Mouse (Mus musculus): ENCODE data around the gene Lmod3. TPM values are rescaled to one million over a fixed set of nuclear protein-coding genes. Genes with fewer than 3 reads are reported as not detected.
A peak's percentile ranks its signal among the peaks of the same experiment; 100 is the strongest.

The Lmod3 gene
- polyA plus RNA-seq, 1 experiment from 2014 or later, result 10.5 TPM

DNA sequence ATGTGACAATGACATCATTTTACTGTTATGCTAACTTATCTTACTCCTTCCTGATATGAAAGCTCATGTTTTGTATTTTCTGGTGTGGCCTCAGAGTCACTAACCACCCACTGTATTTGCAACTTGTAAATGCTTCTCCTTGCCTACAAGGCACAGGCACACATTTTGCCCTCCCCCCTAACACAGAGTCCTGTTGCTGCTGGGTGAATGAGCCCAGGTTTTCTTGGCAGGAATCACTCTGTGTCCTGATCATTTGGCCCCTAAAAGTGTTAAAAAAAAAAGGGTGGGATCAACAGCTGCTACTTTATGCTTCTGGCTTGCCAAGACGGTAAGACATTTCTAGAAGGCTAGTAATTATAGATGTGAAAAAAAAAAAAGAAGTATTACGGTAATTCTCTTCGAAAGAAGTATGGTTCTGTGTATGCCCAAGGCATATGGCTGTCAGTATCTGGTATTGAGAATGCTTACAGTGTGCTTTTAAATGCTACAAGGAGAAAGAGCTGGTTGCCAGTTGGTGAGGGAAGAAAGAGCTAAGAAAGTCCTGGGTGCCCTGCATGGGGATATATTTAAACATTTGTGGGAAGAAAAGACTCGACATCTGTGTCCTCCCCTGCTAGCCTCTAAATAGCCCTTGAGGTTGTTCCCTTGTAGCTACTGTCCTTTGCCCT, 36.3 kb downstream of the Lmod3 start:
- 80% methylated on average over 4 of the region's 4 CpGs for WGBS
- Histone ChIP-seq H3K27ac (no peak overlapping the region), H3K4me1 (peaks cover 23% of the 10 kb centered on the region), H3K36me3 (peaks cover 11% of the 10 kb centered on the region; the same call in 1 of the 2 replicates), H3K27me3 (ENCODE audit: insufficient read depth, poor library complexity, severe bottlenecking) (no peaks in the 10 kb centered on the region), H3K4me3 (no peak overlapping the region), H3K9me3 (no peaks in the 10 kb centered on the region)
- no peak for DNase-seq (ENCODE audit: low spot score)

DNA sequence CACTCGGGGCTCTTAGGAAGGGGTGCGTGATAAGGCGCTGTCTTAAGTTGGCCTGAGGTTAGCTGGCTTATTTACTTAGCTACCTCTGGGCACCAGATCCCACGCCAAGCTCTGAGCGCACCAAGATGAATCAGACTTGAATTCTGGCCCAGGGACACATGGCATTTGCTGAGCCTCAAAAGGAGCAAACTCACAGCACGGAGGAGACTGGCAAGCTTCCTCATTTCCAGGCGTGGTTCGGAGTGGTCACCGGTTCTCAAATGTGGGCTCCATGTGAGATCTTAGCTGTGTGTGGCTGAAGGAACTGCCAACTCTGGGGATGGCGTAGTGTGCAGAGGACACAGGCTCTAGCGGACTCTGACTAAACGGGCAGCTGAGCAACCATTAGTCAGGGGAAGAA, 40.6 kb downstream of the Lmod3 start:
- 73% methylated on average over 12 of the region's 12 CpGs for WGBS
- H3K27me3 ChIP-seq (ENCODE audit: insufficient read depth, poor library complexity, severe bottlenecking), result no peaks in the 10 kb centered on the region
- H3K36me3 ChIP-seq, result peaks cover 11% of the 10 kb centered on the region; the same call in 1 of the 2 replicates
- peak overlapping the region; percentile 90; the same call in 1 of the 2 replicates for H3K27ac ChIP-seq
- H3K4me3 ChIP-seq, result peak overlapping the region; percentile 80
- no peaks in the 10 kb centered on the region for H3K9me3 ChIP-seq
- DNase-seq (ENCODE audit: low spot score), result no peak
- H3K4me1 ChIP-seq, result peaks cover 23% of the 10 kb centered on the region

DNA sequence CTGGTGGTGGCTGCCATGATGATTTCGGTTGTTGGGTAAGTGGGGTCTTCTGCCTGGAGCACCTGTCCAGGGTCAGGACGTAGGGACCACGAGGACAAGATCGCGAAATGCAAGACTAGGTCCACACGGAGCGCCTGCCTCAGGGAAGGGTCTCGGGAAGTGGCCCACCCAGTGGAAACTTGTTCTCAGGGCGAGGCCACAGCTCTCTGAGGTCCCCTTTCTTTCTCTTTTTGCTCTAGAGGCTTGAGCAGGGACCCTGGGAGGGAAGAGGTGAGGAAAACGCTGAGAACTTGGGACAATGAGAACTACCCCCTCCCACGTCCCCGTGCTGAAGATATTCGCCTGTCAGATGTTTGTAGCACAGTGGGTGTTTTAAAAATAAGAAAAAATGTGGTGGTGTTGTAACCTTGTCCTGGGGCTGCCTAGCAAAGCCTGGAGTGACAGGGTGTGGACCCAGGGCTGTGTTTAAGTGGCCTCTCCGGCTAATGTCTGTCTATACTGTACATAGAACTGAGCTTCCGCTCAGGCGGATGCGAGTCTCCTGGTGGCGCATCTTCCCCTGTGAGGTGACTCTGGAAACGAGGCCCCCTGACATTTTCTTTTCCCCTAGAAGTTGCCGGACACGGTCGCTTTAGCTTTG, 41.5 kb downstream of the Lmod3 start:
- Histone ChIP-seq H3K27ac (peak overlapping the region; percentile 90), H3K9me3 (no peaks in the 10 kb centered on the region), H3K4me3 (peak overlapping the region; percentile 80), H3K36me3 (peaks cover 11% of the 10 kb centered on the region; the same call in 1 of the 2 replicates), H3K27me3 (ENCODE audit: insufficient read depth, poor library complexity, severe bottlenecking) (no peaks in the 10 kb centered on the region), H3K4me1 (peaks cover 23% of the 10 kb centered on the region)
- DNase-seq (ENCODE audit: low spot score), result peak; percentile 82
- 4% methylated on average over 22 of the region's 22 CpGs for WGBS

DNA sequence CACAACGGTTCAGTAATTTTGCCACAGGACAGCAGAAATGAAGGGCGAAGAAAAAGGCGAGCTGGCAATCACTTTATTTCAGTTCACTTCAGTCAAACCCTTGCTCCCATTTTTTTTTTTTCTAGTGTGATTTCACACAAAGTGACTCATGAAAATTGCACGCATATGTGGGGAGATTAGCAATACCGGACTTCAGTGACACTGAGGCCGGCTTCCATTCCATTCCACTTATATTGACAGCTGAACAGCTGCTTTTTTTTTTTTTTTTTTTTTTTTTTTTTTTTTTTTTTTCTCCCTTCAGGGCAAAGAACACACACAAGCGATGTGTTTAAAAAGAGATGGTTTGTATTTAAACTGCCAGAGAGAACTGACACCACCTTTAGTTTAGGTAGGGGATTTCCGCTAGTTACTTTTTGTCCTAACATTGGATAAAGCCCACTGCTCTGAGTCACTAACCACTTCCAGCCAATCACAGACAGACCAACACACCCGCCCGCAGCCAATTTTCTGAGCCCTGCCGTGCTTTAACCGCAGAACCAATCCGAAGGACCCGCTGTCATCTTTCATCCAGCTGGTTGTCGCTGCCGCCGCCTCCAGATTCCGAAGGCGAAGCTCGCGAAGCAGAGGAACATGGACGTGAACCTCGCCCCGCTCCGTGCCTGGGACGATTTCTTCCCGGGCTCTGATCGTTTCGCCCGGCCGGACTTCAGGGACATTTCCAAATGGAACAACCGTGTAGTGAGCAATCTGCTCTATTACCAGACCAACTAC, 42.2 kb downstream of the Lmod3 start, which contains the start of gene Arl6ip5:
Gene Arl6ip5 (plus strand): TSS at position 499 of the 771 bp plus-strand sequence.
- H3K27me3 ChIP-seq (ENCODE audit: insufficient read depth, poor library complexity, severe bottlenecking), result no peaks in the 10 kb centered on the region
- H3K36me3 ChIP-seq, result peaks cover 8% of the 10 kb centered on the region; the same call in 1 of the 2 replicates
- H3K4me1 ChIP-seq, result peaks cover 23% of the 10 kb centered on the region
- peak within 1 kb of the TSS; percentile 80 for H3K4me3 ChIP-seq
- peak within 1 kb of the TSS; percentile 90 for H3K27ac ChIP-seq
- H3K9me3 ChIP-seq, result no peaks in the 10 kb centered on the region
- DNase-seq (ENCODE audit: low spot score), result peak; percentile 97
- WGBS, result 10% methylated on average over 32 of the region's 32 CpGs

DNA sequence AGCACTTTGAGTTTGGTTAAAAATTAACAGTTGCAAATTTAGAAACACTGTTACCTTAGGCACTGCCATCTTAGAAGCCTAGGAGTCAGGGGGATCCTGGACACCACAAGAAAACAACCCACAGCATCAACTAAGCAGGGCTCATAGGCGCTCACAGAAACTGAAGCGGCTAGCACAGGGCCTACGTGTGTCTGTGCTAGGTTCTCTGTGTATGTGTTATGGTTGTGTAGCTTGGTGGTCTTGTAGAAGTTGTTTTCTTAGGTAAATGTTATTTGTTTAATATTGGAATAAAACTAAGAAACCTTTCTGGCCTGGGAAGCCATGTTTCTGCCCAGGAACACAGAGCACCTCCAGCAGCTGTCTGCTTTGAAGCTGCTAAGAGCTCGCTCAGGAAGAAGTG, 42.8 kb downstream of the Lmod3 start:
- Histone ChIP-seq H3K36me3 (peaks cover 2% of the 10 kb centered on the region; the same call in 1 of the 2 replicates), H3K9me3 (no peaks in the 10 kb centered on the region), H3K4me1 (peaks cover 23% of the 10 kb centered on the region), H3K4me3 (no peak overlapping the region), H3K27me3 (ENCODE audit: insufficient read depth, poor library complexity, severe bottlenecking) (no peaks in the 10 kb centered on the region), H3K27ac (no peak overlapping the region)
- WGBS, result 83% methylated on average over 4 of the region's 4 CpGs
- DNase-seq (ENCODE audit: low spot score), result no peak

DNA sequence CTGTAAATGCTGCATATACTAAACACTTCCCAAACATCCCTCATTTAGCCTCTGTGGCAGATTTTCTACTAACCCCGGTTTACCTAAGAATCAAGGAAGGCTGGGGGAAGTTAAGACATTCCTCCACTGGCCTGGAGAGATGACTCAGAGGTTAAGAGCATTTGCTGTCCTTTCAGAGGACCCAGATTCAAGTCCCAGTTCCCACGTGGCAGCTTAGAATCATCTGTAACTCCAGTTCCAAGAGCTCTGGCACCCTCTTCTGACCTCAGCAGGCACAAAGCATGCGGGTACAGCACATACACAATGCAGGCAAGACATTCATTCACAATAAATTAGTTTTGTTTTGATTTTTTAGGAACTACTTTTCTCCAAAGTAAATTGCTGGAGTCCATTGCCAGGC, 43.4 kb downstream of the Lmod3 start:
- DNase-seq (ENCODE audit: low spot score), result no peak
- Histone ChIP-seq H3K27me3 (ENCODE audit: insufficient read depth, poor library complexity, severe bottlenecking) (no peaks in the 10 kb centered on the region), H3K9me3 (no peaks in the 10 kb centered on the region), H3K27ac (no peak overlapping the region), H3K4me1 (peaks cover 26% of the 10 kb centered on the region), H3K4me3 (no peak overlapping the region), H3K36me3 (no peaks in the 10 kb centered on the region)
- 63% methylated on average over 3 of the region's 3 CpGs for WGBS

DNA sequence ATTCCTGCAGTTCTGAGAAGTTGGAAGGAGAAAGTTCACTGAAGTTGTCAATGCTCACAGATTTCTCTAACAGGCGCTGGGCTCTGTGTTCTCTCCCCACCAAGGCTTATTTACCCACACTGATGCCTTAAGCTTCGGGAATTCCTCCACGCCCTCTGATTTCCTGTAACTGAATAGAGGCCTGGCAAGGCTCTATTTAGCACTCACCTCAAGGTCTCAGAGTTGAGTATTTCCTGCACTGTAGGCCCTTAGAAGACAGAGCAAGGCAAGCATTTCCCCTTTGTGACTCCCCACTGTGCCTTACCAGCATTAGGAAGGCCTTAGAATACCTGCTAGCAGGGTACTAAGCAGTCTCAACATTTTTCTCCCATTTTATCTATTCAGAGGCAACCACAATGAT, 44.2 kb downstream of the Lmod3 start:
- Histone ChIP-seq H3K4me3 (no peak overlapping the region), H3K27ac (peak overlapping the region; percentile 25; the same call in 1 of the 2 replicates)

DNA sequence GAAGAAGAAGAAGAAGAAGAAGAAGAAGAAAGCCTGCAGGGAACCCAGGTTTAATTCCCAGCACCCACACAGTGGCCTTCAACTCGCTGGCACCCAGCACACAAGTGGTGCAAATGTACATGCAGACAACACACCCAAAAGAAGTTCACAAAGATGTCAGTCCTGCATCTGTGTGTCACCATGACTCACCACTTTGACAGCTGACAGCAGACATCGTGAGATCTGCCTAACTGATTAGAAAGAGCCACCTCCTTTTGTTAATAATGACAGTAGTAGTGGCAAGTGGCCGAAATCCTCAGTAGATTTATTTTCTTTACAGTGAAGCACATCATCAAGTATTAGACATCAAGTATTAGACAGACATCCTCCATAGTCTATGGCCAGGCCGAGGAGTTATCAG, 45.5 kb downstream of the Lmod3 start:
- H3K36me3 ChIP-seq, result no peaks in the 10 kb centered on the region
- DNase-seq (ENCODE audit: low spot score), result no peak
- 77% methylated on average over 4 of the region's 4 CpGs for WGBS
- peaks cover 26% of the 10 kb centered on the region for H3K4me1 ChIP-seq
- H3K27ac ChIP-seq, result no peak overlapping the region
- H3K4me3 ChIP-seq, result no peak overlapping the region
- no peaks in the 10 kb centered on the region for H3K9me3 ChIP-seq
- H3K27me3 ChIP-seq (ENCODE audit: insufficient read depth, poor library complexity, severe bottlenecking), result no peaks in the 10 kb centered on the region

More for the DNA sequence above, 44.2 kb downstream of the Lmod3 start:
- Histone ChIP-seq H3K9me3 (no peaks in the 10 kb centered on the region), H3K36me3 (no peaks in the 10 kb centered on the region), H3K27me3 (ENCODE audit: insufficient read depth, poor library complexity, severe bottlenecking) (no peaks in the 10 kb centered on the region), H3K4me1 (peaks cover 29% of the 10 kb centered on the region)
- no peak for DNase-seq (ENCODE audit: low spot score)
- WGBS, result 30% methylated on average over 3 of the region's 3 CpGs

DNA sequence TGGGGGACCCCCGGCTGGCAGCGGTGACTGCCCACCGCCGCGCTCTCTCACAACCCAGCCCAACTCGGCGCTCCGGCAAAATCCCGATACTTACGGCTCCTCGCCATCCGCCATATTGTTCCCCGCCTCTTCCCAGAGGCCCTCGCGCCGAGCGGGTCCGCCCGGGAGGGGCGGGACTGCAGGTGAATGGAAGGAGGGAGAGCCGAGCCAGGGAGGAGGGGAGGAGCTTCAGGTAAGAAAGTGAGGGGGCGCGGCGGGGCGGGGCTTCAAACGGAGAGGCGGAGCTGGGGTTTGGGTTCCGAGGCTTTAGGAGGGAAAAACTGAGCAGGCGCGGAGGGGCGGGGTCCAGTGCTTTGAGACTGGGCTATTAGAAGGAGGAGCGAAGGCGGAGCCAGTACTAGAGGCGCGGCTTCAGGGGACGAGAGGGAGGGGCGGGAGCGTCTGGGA, 47.1 kb downstream of the Lmod3 start, which contains the start of gene Uba3:
Gene Uba3 (minus strand): TSS at position 209 of the 447 bp plus-strand sequence.
- DNase-seq (ENCODE audit: low spot score), result peak; percentile 100
- peaks cover 16% of the 10 kb centered on the region for H3K4me1 ChIP-seq
- WGBS, result 1% methylated on average over 34 of the region's 38 CpGs
- no peaks in the 10 kb centered on the region for H3K27me3 ChIP-seq (ENCODE audit: insufficient read depth, poor library complexity, severe bottlenecking)
- H3K27ac ChIP-seq, result peak within 1 kb of the TSS; percentile 97
- peak within 1 kb of the TSS; percentile 91 for H3K4me3 ChIP-seq
- H3K9me3 ChIP-seq, result no peaks in the 10 kb centered on the region
- H3K36me3 ChIP-seq, result peaks cover 6% of the 10 kb centered on the region; the same call in 1 of the 2 replicates

DNA sequence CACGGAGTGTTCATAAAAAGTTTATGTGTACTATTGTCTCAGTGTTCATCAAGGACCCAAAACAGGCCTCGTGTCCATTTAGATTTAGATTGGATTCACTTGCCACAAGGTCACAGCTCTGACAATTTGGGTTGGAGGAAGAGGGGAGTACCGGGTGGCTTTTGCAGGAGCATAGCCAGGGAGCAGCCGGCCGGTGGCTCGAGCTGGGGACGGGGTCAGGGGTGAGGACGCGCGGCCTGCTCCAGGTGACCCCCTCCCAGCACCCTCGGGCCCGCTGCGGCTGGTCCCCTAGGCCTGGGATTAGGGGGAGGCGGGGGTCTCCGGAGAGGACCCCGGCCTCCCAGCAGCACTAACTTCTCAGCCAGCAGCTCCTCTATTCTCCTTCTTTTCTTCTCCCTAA, 47.6 kb downstream of the Lmod3 start:
- peaks cover 16% of the 10 kb centered on the region for H3K4me1 ChIP-seq
- peak overlapping the region; percentile 97 for H3K27ac ChIP-seq
- H3K27me3 ChIP-seq (ENCODE audit: insufficient read depth, poor library complexity, severe bottlenecking), result no peaks in the 10 kb centered on the region
- peak overlapping the region; percentile 91 for H3K4me3 ChIP-seq
- DNase-seq (ENCODE audit: low spot score), result no peak
- no peaks in the 10 kb centered on the region for H3K9me3 ChIP-seq
- H3K36me3 ChIP-seq, result peaks cover 6% of the 10 kb centered on the region; the same call in 1 of the 2 replicates
- WGBS, result 1% methylated on average over 16 of the region's 16 CpGs

DNA sequence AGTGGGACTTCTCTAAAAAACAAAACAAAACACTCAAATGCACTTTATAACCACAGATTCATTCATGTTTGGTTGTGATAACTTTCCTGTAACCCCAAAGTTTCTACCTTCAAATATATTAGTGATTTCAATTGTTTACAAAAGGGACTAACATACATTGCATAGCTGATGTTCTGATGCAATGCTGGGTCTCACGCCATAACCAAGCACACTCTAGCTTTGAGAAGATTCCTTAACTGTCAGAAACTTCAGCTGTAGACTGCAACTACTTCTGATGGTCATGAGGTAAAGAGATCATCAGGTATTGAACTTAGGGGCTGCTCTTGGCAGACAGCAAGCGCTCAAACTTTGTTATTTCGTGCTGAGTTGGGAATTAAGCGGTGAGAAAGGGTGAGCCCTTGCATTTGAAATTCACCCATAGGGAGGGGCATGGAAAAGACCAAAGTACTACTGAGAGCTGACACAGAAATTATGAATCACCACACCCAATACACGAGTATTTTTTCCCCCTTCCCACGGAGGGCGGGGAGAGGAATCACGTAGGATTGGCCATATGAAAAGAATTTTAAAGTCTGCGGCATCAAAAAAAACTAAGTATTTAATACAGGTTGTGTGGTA, 48.2 kb downstream of the Lmod3 start:
- Histone ChIP-seq H3K27me3 (ENCODE audit: insufficient read depth, poor library complexity, severe bottlenecking) (no peaks in the 10 kb centered on the region), H3K4me1 (peaks cover 16% of the 10 kb centered on the region), H3K36me3 (peaks cover 6% of the 10 kb centered on the region; the same call in 1 of the 2 replicates), H3K27ac (peak overlapping the region; percentile 97), H3K9me3 (no peaks in the 10 kb centered on the region), H3K4me3 (peak overlapping the region; percentile 91)
- DNase-seq (ENCODE audit: low spot score), result no peak
- 17% methylated on average over 9 of the region's 9 CpGs for WGBS

DNA sequence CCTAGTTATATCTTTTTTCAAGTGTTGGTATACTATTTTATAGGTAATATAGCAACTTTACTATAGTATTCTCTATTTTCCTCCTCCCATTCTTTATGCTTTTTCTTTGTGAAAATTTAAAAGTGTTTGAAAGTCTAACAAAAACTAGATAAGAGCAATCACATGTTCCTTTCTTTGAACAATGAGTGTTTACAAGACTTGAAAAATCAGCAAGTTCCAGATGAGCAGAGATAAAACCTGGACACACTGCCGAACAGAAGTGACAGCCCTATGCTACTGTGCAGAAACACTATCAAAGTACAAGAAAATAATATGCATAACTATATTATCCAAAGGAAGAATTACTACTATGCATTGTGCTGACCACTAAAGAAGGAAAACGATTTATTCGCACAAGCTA, 50.1 kb downstream of the Lmod3 start:
- Histone ChIP-seq H3K4me1 (peaks cover 12% of the 10 kb centered on the region), H3K9me3 (no peaks in the 10 kb centered on the region), H3K27ac (no peak overlapping the region), H3K36me3 (peaks cover 20% of the 10 kb centered on the region), H3K27me3 (ENCODE audit: insufficient read depth, poor library complexity, severe bottlenecking) (no peaks in the 10 kb centered on the region), H3K4me3 (no peak overlapping the region)
- 85% methylated on average over 3 of the region's 3 CpGs for WGBS
- DNase-seq (ENCODE audit: low spot score), result no peak
